Mouse (Mus musculus) stomach, embryonic 16.5 days (tissue): ENCODE results near the gene Ola1. TPM values are rescaled to one million over a fixed set of nuclear protein-coding genes. Genes with fewer than 3 reads are reported as not detected.

Source experiments
- ATAC-seq: fragments of 200-750 bp; cut with Nextera tagmentation; 2 replicates; pipeline ENCODE4 v1.8.0; 2017; ENCODE audit warnings: moderate number of reproducible peaks, moderate TSS enrichment; ENCODE audit not compliant: insufficient read depth, low FRiP score
- H3K27ac ChIP-seq: fragments of 300-500 bp; sonication (generic); 2 replicates; pipeline ENCODE4 v1.5.1; 2014; ENCODE audit warnings: low read length
- H3K27me3 ChIP-seq: fragments of 300-500 bp; sonication (generic); 2 replicates; pipeline ENCODE4 v1.6.1; 2014; ENCODE audit warnings: low read length, control low read depth, mixed read lengths; ENCODE audit not compliant: control insufficient read depth, insufficient read depth
- H3K36me3 ChIP-seq: fragments of 300-500 bp; sonication (generic); 2 replicates; pipeline ENCODE4 v1.6.1; 2014; ENCODE audit warnings: low read length; ENCODE audit not compliant: control insufficient read depth, insufficient read depth
- H3K4me1 ChIP-seq: fragments of 300-500 bp; sonication (generic); 2 replicates; pipeline ENCODE4 v1.6.1; 2014; ENCODE audit warnings: low read length, control low read depth, mixed read lengths; ENCODE audit not compliant: control insufficient read depth, insufficient read depth
- H3K4me2 ChIP-seq: fragments of 300-500 bp; sonication (generic); 2 replicates; pipeline ENCODE4 v1.6.1; 2014; ENCODE audit warnings: low read depth, low read length, mixed read lengths
- H3K4me3 ChIP-seq: fragments of 300-500 bp; sonication (generic); replicated peaks from 2 replicates; pipeline ENCODE4 v1.5.1; 2014; ENCODE audit warnings: mild to moderate bottlenecking, low read length
- H3K9ac ChIP-seq: fragments of 300-500 bp; sonication (generic); 2 replicates; pipeline ENCODE4 v1.6.1; 2014; ENCODE audit warnings: low read length
- H3K9me3 ChIP-seq: fragments of 300-500 bp; sonication (generic); replicated peaks from 2 replicates; pipeline ENCODE4 v1.6.1; 2016; ENCODE audit warnings: low read length, control low read depth; ENCODE audit not compliant: control insufficient read depth
- WGBS: fragments of 180-500 bp; shearing (Covaris S2); extraction: QIAGEN DNeasy Blood & Tissue Kit; methylation state at CpG from one replicate; pipeline ENCODE4 v1.1.7; 2014; 5-methylcytosine and 5-hydroxymethylcytosine counted together
- polyA plus RNA-seq: library from polyadenylated mRNA; unstranded; fragments of >200 nt; fragmentation: Nextera tagmentation; extraction: Ambion mirVana; gene quantifications from 2 replicates; pipeline ENCODE4 v1.2.1, GENCODE M21; 2015

The Ola1 gene
- polyA plus RNA-seq, 1 experiment from 2014 or later: 80.8 TPM

DNA sequence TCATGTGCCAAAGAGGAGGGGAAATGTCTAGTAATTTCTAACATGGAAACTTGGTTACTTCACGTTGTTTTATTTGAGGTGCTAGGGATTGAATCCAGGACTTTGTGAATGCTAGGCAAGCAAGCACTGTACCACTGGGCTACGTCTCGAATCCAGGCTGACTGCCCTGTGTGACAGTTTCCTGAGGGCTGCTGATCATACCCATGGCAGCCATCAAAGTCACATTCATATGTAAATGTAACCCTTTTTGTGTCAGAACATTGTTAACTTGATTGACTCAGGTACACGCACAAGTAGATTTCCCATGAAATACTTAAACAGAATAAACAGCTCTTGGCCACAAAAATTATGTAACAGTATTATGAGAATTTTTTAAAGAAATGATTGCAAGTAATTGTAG lies 30.0 kb upstream of the Ola1 start:
- H3K27ac ChIP-seq: no peak overlapping the region
- no peak overlapping the region for H3K4me3 ChIP-seq
- 88% methylated on average over 4 of the region's 4 CpGs for WGBS
- no peak overlapping the region for H3K9ac ChIP-seq
- H3K4me1 ChIP-seq: no peaks in the 10 kb centered on the region
- no peak for ATAC-seq
- H3K4me2 ChIP-seq: no peak overlapping the region
- no peaks in the 10 kb centered on the region for H3K36me3 ChIP-seq
- no peaks in the 10 kb centered on the region for H3K9me3 ChIP-seq
- H3K27me3 ChIP-seq: no peaks in the 10 kb centered on the region

DNA sequence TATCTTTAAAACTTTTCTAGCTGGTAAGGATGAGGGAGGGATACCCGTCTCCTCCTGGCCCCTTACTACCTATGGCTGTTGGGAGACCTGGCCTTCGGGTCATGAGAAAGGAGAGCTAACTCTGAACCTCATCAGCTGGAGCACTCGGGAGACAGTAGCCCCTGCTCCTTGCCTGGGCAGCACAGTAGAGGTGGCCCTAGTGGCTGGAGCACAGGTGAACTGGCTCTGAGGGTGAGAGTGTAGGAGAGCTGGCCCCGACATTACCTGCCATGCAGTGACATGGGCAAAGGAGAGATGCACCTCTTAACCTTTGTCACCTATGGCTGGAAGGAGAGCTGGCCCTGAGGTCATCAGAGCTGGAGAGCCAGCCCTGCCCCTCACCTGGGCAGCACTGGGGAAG lies 22.6 kb upstream of the Ola1 start:
- H3K4me2 ChIP-seq: no peak overlapping the region
- no peak overlapping the region for H3K27ac ChIP-seq
- H3K9ac ChIP-seq: no peak overlapping the region
- no peaks in the 10 kb centered on the region for H3K27me3 ChIP-seq
- H3K4me3 ChIP-seq: no peak overlapping the region
- no peak for ATAC-seq
- H3K9me3 ChIP-seq: no peaks in the 10 kb centered on the region
- no peaks in the 10 kb centered on the region for H3K36me3 ChIP-seq
- 71% methylated on average over 4 of the region's 4 CpGs for WGBS
- H3K4me1 ChIP-seq: no peaks in the 10 kb centered on the region

DNA sequence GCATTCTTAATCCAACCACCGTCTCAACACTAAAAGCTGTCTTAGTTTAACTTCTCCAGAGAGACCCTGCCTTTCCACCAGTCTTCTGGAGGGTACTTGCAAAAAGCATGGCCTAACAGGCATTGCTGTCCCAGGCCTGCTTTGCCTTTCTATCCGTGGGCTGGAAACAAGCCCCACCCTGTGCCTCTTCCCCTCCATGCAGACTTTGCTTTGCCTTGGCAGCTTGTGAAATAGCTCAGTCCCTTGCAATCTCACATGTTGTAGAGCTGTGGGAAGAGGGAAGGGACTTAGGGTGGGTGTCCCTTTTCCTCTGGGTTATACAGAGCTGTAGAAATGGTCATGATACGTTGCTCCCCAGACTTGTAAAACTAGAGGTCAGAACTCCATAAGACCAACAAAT lies 12.4 kb upstream of the Ola1 start:
- H3K9ac ChIP-seq: no peak overlapping the region
- H3K4me3 ChIP-seq: no peak overlapping the region
- H3K4me1 ChIP-seq: no peaks in the 10 kb centered on the region
- no peak overlapping the region for H3K27ac ChIP-seq
- 62% methylated on average over 3 of the region's 3 CpGs for WGBS
- ATAC-seq: no peak
- no peaks in the 10 kb centered on the region for H3K9me3 ChIP-seq
- no peaks in the 10 kb centered on the region for H3K36me3 ChIP-seq
- no peaks in the 10 kb centered on the region for H3K27me3 ChIP-seq
- no peak overlapping the region for H3K4me2 ChIP-seq

DNA sequence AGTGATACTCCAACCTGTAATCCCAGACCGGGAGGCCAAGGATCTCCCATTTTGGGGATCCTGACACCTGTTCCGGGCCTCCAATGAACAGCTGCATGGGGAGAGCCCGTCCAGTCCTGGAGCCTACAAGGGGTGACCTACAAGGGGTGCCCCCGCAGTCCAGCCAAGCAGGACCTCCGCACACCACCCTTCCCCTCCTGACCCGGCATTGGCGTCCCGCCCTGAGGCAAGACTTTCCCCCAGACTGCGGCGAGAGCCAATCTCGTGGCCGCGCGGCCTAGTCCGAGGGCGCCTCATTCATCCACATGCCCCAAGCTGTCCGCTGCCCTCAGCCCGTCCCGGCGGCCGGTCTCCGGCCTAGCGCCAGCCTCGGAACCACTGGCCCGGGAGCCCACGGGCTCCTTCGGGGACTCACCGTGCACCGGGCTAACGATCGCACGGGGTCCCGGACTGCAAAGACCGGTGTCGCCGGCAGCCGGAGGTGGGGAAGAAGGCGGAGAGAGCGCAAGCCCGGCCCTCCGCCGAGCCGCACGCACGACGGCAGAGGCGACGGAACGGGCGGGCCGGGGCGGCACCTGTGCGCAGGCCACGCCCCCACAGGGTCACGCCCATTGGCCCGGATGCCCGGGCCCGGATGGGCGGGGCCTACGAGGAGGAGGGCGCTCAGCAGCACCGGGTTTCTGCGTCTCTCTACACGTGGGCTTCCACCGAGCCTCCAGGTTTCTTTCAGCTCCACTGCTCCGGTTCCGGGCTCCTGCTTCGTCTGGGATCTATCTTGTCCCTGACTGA lies 4.7 kb downstream of the Ola1 start:
- Histone ChIP-seq H3K4me1 (peaks cover 2% of the 10 kb centered on the region; the same call in 1 of the 2 replicates), H3K4me2 (peak overlapping the region; percentile 78), H3K4me3 (peak overlapping the region; percentile 91), H3K27me3 (no peaks in the 10 kb centered on the region), H3K9me3 (no peaks in the 10 kb centered on the region), H3K36me3 (no peaks in the 10 kb centered on the region), H3K9ac (peak overlapping the region; percentile 90), H3K27ac (peak overlapping the region; percentile 70)
- under 1% methylated on average over 68 of the region's 68 CpGs for WGBS
- peak; percentile 98 for ATAC-seq

DNA sequence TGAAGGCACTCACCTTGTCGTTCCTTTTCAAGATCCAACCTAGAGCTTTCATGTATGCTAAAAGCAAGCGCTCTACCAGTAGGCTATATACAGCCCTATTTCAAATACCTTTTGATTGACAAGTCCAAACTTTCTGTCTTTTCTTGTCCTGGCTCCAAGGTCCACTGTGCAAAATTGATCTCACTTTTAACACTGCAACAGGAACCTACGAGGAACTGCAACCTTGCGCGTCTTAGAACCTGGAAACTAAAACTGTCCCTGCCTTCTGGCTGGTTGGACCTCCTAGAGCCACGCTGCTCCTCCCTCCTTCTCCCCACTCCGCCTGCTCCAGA lies 5.2 kb downstream of the Ola1 start:
- H3K4me1 ChIP-seq: peaks cover 2% of the 10 kb centered on the region; the same call in 1 of the 2 replicates
- H3K4me3 ChIP-seq: peak overlapping the region; percentile 91
- WGBS: 16% methylated on average over 7 of the region's 7 CpGs
- H3K36me3 ChIP-seq: no peaks in the 10 kb centered on the region
- H3K4me2 ChIP-seq: peak overlapping the region; percentile 78
- H3K27ac ChIP-seq: peak overlapping the region; percentile 70
- H3K27me3 ChIP-seq: no peaks in the 10 kb centered on the region
- peak overlapping the region; percentile 90 for H3K9ac ChIP-seq
- no peak; the same call in 1 of the 2 replicates for ATAC-seq
- H3K9me3 ChIP-seq: no peaks in the 10 kb centered on the region

GRCm38 (mm10) chr2:73204328-73204727 lies 14.4 kb downstream of the Ola1 start:
- Histone ChIP-seq H3K4me3 (no peak overlapping the region), H3K9me3 (no peaks in the 10 kb centered on the region), H3K4me2 (no peak overlapping the region), H3K27ac (no peak overlapping the region), H3K27me3 (no peaks in the 10 kb centered on the region), H3K36me3 (no peaks in the 10 kb centered on the region), H3K4me1 (no peaks in the 10 kb centered on the region), H3K9ac (no peak overlapping the region)
- no peak for ATAC-seq
- 76% methylated on average over 6 of the region's 6 CpGs for WGBS

- H3K27me3 ChIP-seq: no peaks in the 10 kb centered on the region
- no peaks in the 10 kb centered on the region for H3K4me1 ChIP-seq
- H3K4me3 ChIP-seq: no peak overlapping the region
- no peak overlapping the region for H3K4me2 ChIP-seq
- H3K9ac ChIP-seq: no peak overlapping the region
- no peak overlapping the region for H3K27ac ChIP-seq
- H3K36me3 ChIP-seq: no peaks in the 10 kb centered on the region
- WGBS: 86% methylated on average over 2 of the region's 2 CpGs
- no peaks in the 10 kb centered on the region for H3K9me3 ChIP-seq
- ATAC-seq: no peak
These were observed 30.2 kb downstream of the Ola1 start for GRCm38 (mm10) chr2:73188488-73188887.

DNA sequence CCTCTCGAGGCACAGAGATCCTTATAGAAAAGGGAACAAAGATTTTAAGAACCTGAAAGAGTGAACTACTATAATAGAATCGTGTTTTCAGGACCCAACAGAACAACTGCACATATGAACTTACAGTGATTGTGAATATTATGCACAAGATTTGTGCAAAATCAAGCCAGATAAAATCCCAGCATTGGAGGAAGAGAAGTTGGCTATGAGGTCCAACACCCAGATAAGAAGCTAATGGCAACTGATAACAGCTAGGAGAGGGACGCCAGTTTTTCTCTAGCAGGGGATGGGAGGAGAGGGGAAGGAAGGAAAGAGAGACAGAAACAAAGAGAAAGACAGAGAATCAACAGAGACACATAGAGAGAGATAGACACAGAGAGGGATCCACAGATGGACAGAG lies 33.5 kb downstream of the Ola1 start:
- no peak overlapping the region for H3K27ac ChIP-seq
- no peak overlapping the region for H3K4me2 ChIP-seq
- no peak for ATAC-seq
- no peak overlapping the region for H3K9ac ChIP-seq
- H3K9me3 ChIP-seq: no peaks in the 10 kb centered on the region
- H3K4me3 ChIP-seq: no peak overlapping the region
- H3K4me1 ChIP-seq: no peaks in the 10 kb centered on the region
- H3K27me3 ChIP-seq: no peaks in the 10 kb centered on the region
- 80% methylated on average over 3 of the region's 3 CpGs for WGBS
- no peaks in the 10 kb centered on the region for H3K36me3 ChIP-seq

GRCm38 (mm10) chr2:73169496-73169895 lies 49.2 kb downstream of the Ola1 start:
- no peak overlapping the region for H3K27ac ChIP-seq
- H3K4me2 ChIP-seq: no peak overlapping the region
- no peaks in the 10 kb centered on the region for H3K36me3 ChIP-seq
- H3K4me3 ChIP-seq: no peak overlapping the region
- H3K9me3 ChIP-seq: no peaks in the 10 kb centered on the region
- ATAC-seq: no peak
- H3K9ac ChIP-seq: no peak overlapping the region
- no peaks in the 10 kb centered on the region for H3K4me1 ChIP-seq
- 85% methylated on average over 5 of the region's 5 CpGs for WGBS
- H3K27me3 ChIP-seq: no peaks in the 10 kb centered on the region
